Mouse (Mus musculus) activated CD4-positive, CD25-positive, alpha-beta regulatory T cell, adult 9 weeks (primary cell): ENCODE data around the gene Olfr3. TPM values are rescaled to one million over a fixed set of nuclear protein-coding genes. Genes with fewer than 3 reads are reported as not detected.

Experiments used
- polyA plus RNA-seq: library from polyadenylated mRNA; unstranded; fragments of 100-300 nt; shearing (Covaris generic); gene quantifications from one replicate; pipeline ENCODE4 v1.2.1, GENCODE M21; 2017

The Olfr3 gene
- polyA plus RNA-seq = not detected

DNA sequence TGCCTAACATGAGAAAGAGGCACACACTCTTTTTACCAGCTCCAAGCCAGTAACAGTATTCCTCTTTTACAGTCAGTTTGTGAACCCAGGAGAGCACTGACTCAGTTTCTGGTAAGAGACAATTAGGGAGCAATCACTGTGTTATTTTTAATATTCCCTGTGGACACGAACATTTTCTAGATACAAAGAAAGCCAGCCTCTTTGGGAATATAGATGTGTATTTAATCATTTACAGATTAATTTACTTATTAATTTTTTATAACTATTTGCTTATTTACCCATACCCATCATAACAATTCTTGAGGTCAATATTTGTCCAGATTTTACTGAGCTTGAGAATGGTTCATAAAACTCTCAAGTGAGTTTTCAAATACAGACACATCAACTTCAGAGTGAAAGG lies at the start of gene Olfr3:
TSS of gene Olfr3 (minus strand) at position 101 of the 400 bp plus-strand sequence.

DNA sequence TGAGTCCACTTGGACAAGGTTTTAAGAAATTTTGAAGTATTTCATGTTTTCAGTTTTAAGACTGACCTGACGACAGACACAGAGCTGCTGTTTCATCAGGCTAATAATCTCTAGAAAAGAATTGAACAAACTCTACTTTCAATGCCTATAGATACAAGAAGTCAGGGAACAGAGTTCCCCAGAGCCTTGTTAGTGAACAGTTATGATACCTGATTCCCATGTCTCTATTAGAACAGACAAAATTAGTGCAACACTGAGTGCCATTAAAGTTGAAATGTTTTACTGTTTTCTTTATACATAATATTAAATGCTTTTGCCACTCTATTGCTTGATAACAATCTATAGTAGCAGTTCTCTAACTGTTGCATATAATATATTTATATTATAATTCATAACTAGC lies 45.7 kb upstream of the Olfr3 start, which contains the start of gene Olfr351:
TSS of gene Olfr351 (minus strand) at position 101 of the 400 bp plus-strand sequence.

DNA sequence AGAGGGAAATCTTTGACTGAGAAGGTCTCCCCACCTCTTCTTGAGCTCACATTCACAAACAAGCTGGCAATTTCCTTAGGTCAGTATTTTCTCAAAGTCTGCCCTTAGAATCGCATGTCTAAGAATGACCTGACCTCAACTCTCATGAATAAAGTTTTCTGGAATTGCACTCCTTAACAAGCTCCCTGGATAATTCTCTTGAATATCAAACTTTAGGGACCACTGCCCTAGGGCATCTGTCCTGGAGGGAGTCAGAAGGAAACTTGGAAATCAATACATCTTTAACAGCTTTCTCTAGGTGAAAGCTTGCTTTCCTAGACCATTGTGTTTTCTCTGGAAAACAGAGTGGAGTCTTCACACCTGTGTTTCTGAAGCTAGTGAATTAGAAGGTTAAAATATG lies 29.2 kb upstream of the Olfr3 start, which contains the start of gene Olfr350:
TSS of gene Olfr350 (plus strand) at position 301 of the 400 bp plus-strand sequence.

DNA sequence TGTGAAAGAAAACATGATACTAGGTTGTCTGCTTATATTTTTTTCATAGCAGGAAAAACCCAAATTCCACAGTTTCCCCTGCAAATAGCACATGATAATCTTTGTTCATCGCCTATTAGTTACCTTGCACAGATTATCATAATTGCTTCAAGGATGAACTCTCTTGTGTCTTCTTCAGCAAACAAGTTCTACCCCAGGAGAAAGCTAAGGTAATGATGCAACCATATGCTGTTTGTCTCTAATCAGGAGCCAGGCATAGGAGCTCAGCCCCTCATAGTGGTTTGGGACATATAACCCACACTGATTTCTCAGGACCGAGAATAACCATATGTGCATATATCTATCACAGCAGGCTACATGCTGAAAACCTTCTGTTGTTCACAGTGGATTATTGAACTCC lies 26.6 kb downstream of the Olfr3 start, which contains the start of gene Olfr50:
TSS of gene Olfr50 (plus strand) at position 301 of the 400 bp plus-strand sequence.

DNA sequence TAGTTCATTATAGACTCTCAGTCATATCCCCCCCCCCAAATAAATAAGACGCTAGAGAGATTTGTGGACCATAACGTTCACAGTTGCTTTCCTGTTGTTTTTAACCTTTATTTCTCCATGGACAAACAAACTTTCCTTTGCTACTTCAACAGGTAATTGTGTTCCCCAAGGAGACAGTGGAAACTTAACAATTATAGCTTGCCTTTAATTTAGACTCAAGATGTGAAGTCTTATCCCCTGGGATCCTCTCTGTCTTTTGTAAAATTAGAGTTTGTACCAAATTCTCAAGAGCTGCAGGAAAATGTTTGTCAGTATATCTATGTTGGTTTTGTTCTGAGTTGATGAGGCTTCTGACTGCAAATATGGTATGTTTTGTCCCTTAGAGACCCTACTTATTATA lies 32.9 kb downstream of the Olfr3 start, which contains the start of gene Olfr348:
TSS of gene Olfr348 (plus strand) at position 301 of the 400 bp plus-strand sequence.

Other genes with a start within 250 kb of the Olfr3 start
- gene Olfr345, start 177.0 kb downstream of the Olfr3 start, polyA plus RNA-seq = not detected
- gene Olfr346, start 131.2 kb downstream of the Olfr3 start, polyA plus RNA-seq = not detected
- gene Olfr347, start 85.1 kb downstream of the Olfr3 start, polyA plus RNA-seq = not detected
- not detected for gene Olfr348, start 32.8 kb downstream of the Olfr3 start, polyA plus RNA-seq
- gene Olfr50, start 26.5 kb downstream of the Olfr3 start, polyA plus RNA-seq = not detected
- not detected for gene Olfr350, start 29.3 kb upstream of the Olfr3 start, polyA plus RNA-seq
- gene Olfr351, start 45.6 kb upstream of the Olfr3 start, polyA plus RNA-seq = not detected
- gene Olfr352, start 51.4 kb upstream of the Olfr3 start, polyA plus RNA-seq = not detected
- gene Olfr353, start 75.9 kb upstream of the Olfr3 start, polyA plus RNA-seq = not detected
- gene Olfr354, start 88.6 kb upstream of the Olfr3 start, polyA plus RNA-seq = not detected
- not detected for gene Olfr355, start 111.9 kb upstream of the Olfr3 start, polyA plus RNA-seq
- not detected for gene Olfr356, start 120.1 kb upstream of the Olfr3 start, polyA plus RNA-seq
- not detected for gene Olfr357, start 176.8 kb upstream of the Olfr3 start, polyA plus RNA-seq
- gene Olfr358, start 192.3 kb upstream of the Olfr3 start, polyA plus RNA-seq = not detected
- gene Olfr360, start 248.7 kb upstream of the Olfr3 start, polyA plus RNA-seq = not detected